10 mouse cellular contexts compared by ENCODE assay signal in genomic region chr2:160734331-160734730, GRCm38 (mm10). TPM values are rescaled to one million over a fixed set of nuclear protein-coding genes. Genes with fewer than 3 reads are reported as not detected.
DNase-seq lines count a peak whose midpoint lies in the region; ATAC-seq and TF ChIP-seq lines count a peak whose summit lies in the region.
"Had no signal": no experiment of that assay in that cellular context is flagged by ENCODE, and none has a peak within 500 bp of the region (broad histone marks: within the 10 kb centered on the region; RNA-seq: fewer than 3 reads in every experiment).

No protein-coding gene starts in this region.

- WGBS in liver, adult 2 months = 47% methylated on average over 3 of the region's 3 CpGs
- 77% methylated on average over 3 of the region's 3 CpGs for WGBS in liver, embryonic 11.5 days
- 93% methylated on average over 3 of the region's 3 CpGs for WGBS in forebrain, embryonic 10.5 days
- WGBS in stomach, embryonic 16.5 days = 82% methylated on average over 3 of the region's 3 CpGs

- TF ChIP-seq POLR2A in liver, adult 2 months (IDR thresholded peaks at IDR 0.05; ENCODE audit: extremely low read depth, insufficient read depth, low read length) = no peak

- no peaks in the 10 kb centered on the region for H3K27me3 ChIP-seq in liver, adult 2 months (ENCODE audit: control insufficient read depth, insufficient read depth, low read length)
- no peaks in the 10 kb centered on the region for H3K27me3 ChIP-seq in liver, embryonic 11.5 days (replicated peaks; ENCODE audit: control insufficient read depth, insufficient read depth, low read length)
- peaks cover 9% of the 10 kb centered on the region for H3K27me3 ChIP-seq in forebrain, embryonic 10.5 days (ENCODE audit: poor library complexity, severe bottlenecking)
- H3K27me3 ChIP-seq in stomach, embryonic 16.5 days (ENCODE audit: control insufficient read depth, insufficient read depth, low read length) = no peaks in the 10 kb centered on the region

- no peaks in the 10 kb centered on the region for H3K9me3 ChIP-seq in liver, embryonic 11.5 days (ENCODE audit: control insufficient read depth, low read length)
- no peaks in the 10 kb centered on the region for H3K9me3 ChIP-seq in forebrain, embryonic 10.5 days
- H3K9me3 ChIP-seq in stomach, embryonic 16.5 days (replicated peaks; ENCODE audit: control insufficient read depth, low read length) = no peaks in the 10 kb centered on the region
- H3K9me3 ChIP-seq: liver, embryonic 12.5 days had no signal

- H3K4me1 ChIP-seq in liver, adult 2 months (ENCODE audit: control insufficient read depth, insufficient read depth, low read length) = peaks cover 49% of the 10 kb centered on the region
- peaks cover 24% of the 10 kb centered on the region for H3K4me1 ChIP-seq in liver, embryonic 11.5 days (replicated peaks; ENCODE audit: control insufficient read depth, insufficient read depth, low read length)
- H3K4me1 ChIP-seq in forebrain, embryonic 10.5 days = peaks cover 67% of the 10 kb centered on the region
- peaks cover 61% of the 10 kb centered on the region for H3K4me1 ChIP-seq in stomach, embryonic 16.5 days (ENCODE audit: control insufficient read depth, insufficient read depth, low read length)

- peaks cover 56% of the 10 kb centered on the region for H3K79me2 ChIP-seq in liver, adult 2 months (ENCODE audit: control insufficient read depth, insufficient read depth, low read length)

- no peak overlapping the region for H3K4me2 ChIP-seq in liver, embryonic 11.5 days
- H3K4me2 ChIP-seq in stomach, embryonic 16.5 days (ENCODE audit: low read depth, low read length) = no peak overlapping the region; the same call in 1 of the 2 replicates

- no peak overlapping the region for H3K4me3 ChIP-seq in liver, adult 2 months (ENCODE audit: insufficient read depth, low read depth, low read length)
- no peak overlapping the region for H3K4me3 ChIP-seq in liver, embryonic 11.5 days (ENCODE audit: low read depth, low read length)
- peak overlapping the region; percentile 16; the same call in 1 of the 2 replicates for H3K4me3 ChIP-seq in forebrain, embryonic 10.5 days
- H3K4me3 ChIP-seq in stomach, embryonic 16.5 days (replicated peaks; ENCODE audit: low read length) = no peak overlapping the region
- H3K4me3 ChIP-seq: liver, embryonic 12.5 days had no signal

- no peak for TF ChIP-seq CTCF in liver, adult 2 months (IDR thresholded peaks at IDR 0.05; ENCODE audit: low read depth, low read length)

- H3K36me3 ChIP-seq in liver, adult 2 months (ENCODE audit: control insufficient read depth, insufficient read depth, low read length) = no peaks in the 10 kb centered on the region
- no peaks in the 10 kb centered on the region for H3K36me3 ChIP-seq in liver, embryonic 11.5 days (ENCODE audit: control insufficient read depth, insufficient read depth, low read length)
- H3K36me3 ChIP-seq in forebrain, embryonic 10.5 days (replicated peaks) = peaks cover 58% of the 10 kb centered on the region
- H3K36me3 ChIP-seq in stomach, embryonic 16.5 days (ENCODE audit: control insufficient read depth, insufficient read depth, low read length) = 0 out of 2 replicates have a peak, but pooled peaks cover 6% of the 10 kb centered on the region
- H3K36me3 ChIP-seq: liver, embryonic 12.5 days had no signal

- peak; percentile 36 for DNase-seq in liver, adult 2 months (ENCODE audit: extremely low read depth, low read depth, low spot score)
- no peak for DNase-seq in liver, embryonic 11.5 days (ENCODE audit: low spot score)
- DNase-seq in forebrain, embryonic 10.5 days (ENCODE audit: extremely low spot score, low spot score) = no peak
- peak; percentile 81 for DNase-seq in induced T-regulatory cell, adult 2 months (ENCODE audit: low read depth)
- DNase-seq in urinary bladder, postnatal 10 days (ENCODE audit: low spot score) = no peak
- DNase-seq in layer of hippocampus, adult 9-11 months = no peak
- DNase-seq: gastrocnemius, postnatal 10 days; retina, postnatal 1 day had no signal

- no peak overlapping the region for H3K9ac ChIP-seq in liver, adult 2 months (ENCODE audit: low read depth, low read length)
- no peak overlapping the region for H3K9ac ChIP-seq in liver, embryonic 11.5 days (ENCODE audit: low read depth, low read length)
- peak overlapping the region; percentile 28; the same call in 1 of the 2 replicates for H3K9ac ChIP-seq in stomach, embryonic 16.5 days (ENCODE audit: low read length)
- H3K9ac ChIP-seq: liver, embryonic 12.5 days had no signal

- no peak overlapping the region for H3K27ac ChIP-seq in liver, adult 2 months (replicated peaks; ENCODE audit: insufficient read depth, low read depth, low read length)
- no peak overlapping the region for H3K27ac ChIP-seq in liver, embryonic 11.5 days (ENCODE audit: low read depth, low read length)
- no peak overlapping the region for H3K27ac ChIP-seq in forebrain, embryonic 10.5 days
- H3K27ac ChIP-seq in stomach, embryonic 16.5 days (ENCODE audit: low read length) = no peak overlapping the region
- H3K27ac ChIP-seq: liver, embryonic 12.5 days had no signal

- no peak for ATAC-seq in liver, embryonic 11.5 days (replicated peaks; ENCODE audit: low FRiP score)
- no peak for ATAC-seq in stomach, embryonic 16.5 days (ENCODE audit: insufficient read depth, low FRiP score)
- ATAC-seq: liver, embryonic 12.5 days had no signal

RNA-seq across cellular contexts. Expression of gene Plcg1, which starts 3.2 kb away (rescaled TPM):
- total RNA-seq in liver, adult 2 months (2014; rRNA removed) = 37.3 and 40.9 TPM in 2 replicates
- 24.9 and 30.0 TPM in 2 replicates for polyA plus RNA-seq in liver, adult 2 months (2012; rRNA removed)
- 22.3 and 27.2 TPM in 2 replicates for polyA plus RNA-seq in liver, embryonic 11.5 days (2014; fragmentation: Nextera tagmentation; extraction: Ambion mirVana)
- polyA plus RNA-seq in forebrain, embryonic 10.5 days (2016; fragmentation: Nextera tagmentation; extraction: Ambion mirVana) = 59.3 and 61.7 TPM in 2 replicates
- polyA plus RNA-seq in stomach, embryonic 16.5 days (2015; fragmentation: Nextera tagmentation; extraction: Ambion mirVana) = 28.6 and 32.5 TPM in 2 replicates

Comparison
In these comparisons a context has a peak if more than half of its experiments do, and no peak if none do; other contexts are left out.
1. DNase-seq: peak in liver, adult 2 months (single experiment) and induced T-regulatory cell, adult 2 months (single experiment); none in liver, embryonic 11.5 days (single experiment), forebrain, embryonic 10.5 days (single experiment), urinary bladder, postnatal 10 days (single experiment) and layer of hippocampus, adult 9-11 months (single experiment).